Mouse (Mus musculus) cortical plate, adult 2 months (tissue): ENCODE measurements around the gene Efl1.

Experiments
- CTCF ChIP-seq: fragments of 200-500 bp; IDR thresholded peaks from 2 replicates; pipeline ENCODE4 v1.5.1; 2011; ENCODE audit warnings: mild to moderate bottlenecking, control low read depth, low read length; ENCODE audit not compliant: insufficient read depth; ENCODE audit errors: extremely low read depth
- POLR2A ChIP-seq: fragments of 200-500 bp; IDR thresholded peaks from 2 replicates; pipeline ENCODE4 v1.6.1; 2011; ENCODE audit warnings: mild to moderate bottlenecking, low read length, control low read depth; ENCODE audit not compliant: insufficient read depth; ENCODE audit errors: extremely low read depth

GRCm38 (mm10) chr7:82766623-82767022 is 118.2 kb downstream of the Efl1 start:
- TF ChIP-seq CTCF: no peak
- no peak for TF ChIP-seq POLR2A
